Mouse (Mus musculus) urinary bladder, postnatal 36 days (tissue): ENCODE measurements at regions not wholly inside any gene's neighbourhood (a gene's known extent, or its start where the extent isn't known, plus 50 kb on each side); places are given as distances from the start of the nearest gene placed in this dataset.
"Not testable (repeated sequence)": the region's sequence is repeated elsewhere in the genome, so short reads cannot be mapped to it uniquely, and the experiment has no call there.

ENCODE experiments used
- DNase-seq, 2 experiments: peaks; one replicate each; pipeline ENCODE4 v3.0.0; 2022; ENCODE audit warnings: low spot score in 2 of 2, mixed read lengths in 1 of 2

GRCm38 (mm10) chr14:15872013-15872412 lies 377.1 kb upstream of the Ngly1 start:
- no peak for DNase-seq

DNA sequence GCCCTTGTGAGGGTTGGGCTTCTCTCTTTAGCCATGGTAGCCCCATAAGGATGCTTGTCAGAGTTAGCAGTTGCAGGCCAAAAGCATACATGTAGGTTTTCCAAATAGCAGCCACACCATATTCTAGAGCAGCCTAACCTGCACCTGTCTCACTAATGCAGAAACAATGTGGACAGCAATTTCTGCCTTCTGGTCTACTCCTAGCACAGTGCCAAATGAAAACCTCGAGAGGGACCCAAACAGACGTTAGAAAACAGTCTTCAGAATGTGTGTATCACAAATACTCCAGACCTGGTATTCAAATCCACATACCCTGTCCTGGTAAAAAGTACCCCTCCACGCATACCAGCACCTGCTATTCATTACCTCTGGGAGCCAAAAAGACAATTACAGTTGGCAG lies 368.9 kb upstream of the Ngly1 start:
- DNase-seq, result no peak

GRCm38 (mm10) chr14:15881284-15881683 lies 367.8 kb upstream of the Ngly1 start:
- DNase-seq, result peak; percentile 8

DNA sequence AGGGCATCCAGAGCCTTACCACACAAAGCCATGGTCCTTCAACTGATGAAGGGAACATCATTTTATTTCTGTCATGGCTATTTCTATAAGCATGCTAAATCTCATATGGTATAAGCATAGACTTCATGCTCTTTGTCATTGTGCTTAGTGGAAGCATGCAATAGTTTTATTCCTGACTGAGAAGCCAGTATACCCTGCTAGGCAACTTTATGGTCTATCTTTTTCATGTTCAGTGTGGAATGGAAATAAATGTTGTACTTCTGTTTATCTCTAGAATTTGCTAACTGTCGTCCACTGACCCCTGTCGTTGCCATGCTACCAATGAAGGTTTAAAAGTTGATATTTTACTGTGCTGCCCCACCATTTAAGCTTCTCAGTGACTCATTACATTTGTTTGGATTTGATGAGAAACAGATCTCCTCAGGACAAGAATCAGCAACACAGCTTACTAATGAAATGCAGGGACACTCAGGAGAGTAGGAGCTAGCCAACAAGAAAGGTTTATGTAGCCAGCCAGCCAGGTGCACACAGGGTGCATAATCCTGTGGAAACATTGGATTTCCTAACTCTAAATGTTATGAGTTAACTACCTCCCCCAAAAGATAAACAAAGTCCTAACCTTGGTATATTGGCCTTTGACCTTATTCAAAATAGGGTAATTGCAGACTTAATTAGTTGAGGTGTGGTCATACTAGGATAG lies 364.3 kb upstream of the Ngly1 start:
- no peak for DNase-seq

- no peak for DNase-seq
Measured at GRCm38 (mm10) chr14:15897098-15897497, 352.0 kb upstream of the Ngly1 start.

- not testable (repeated sequence) for DNase-seq
Measured at GRCm38 (mm10) chr14:15906429-15906828, 342.7 kb upstream of the Ngly1 start.

- not testable (repeated sequence) for DNase-seq
Measured at GRCm38 (mm10) chr14:15913206-15913605, 335.9 kb upstream of the Ngly1 start.

DNA sequence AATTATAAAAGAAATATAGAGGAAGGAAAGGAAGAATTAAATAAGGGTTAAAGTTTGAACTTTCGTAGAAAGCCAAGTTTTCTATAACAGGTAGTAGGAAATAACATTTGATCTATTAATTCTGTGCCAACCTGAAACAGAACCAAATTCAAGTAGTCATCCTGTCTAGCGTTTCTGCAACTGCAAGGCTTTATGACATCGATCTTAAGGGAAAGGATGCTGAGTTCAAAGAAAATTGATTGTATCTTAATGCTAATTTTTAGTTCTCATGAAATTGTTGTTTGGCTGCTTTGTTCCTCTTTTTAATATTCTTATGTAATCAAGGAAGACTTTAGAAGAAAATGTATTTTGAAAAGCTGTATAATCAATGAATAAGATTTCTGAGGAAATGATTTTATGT lies 334.9 kb upstream of the Ngly1 start:
- DNase-seq, result no peak

GRCm38 (mm10) chr14:15924676-15925075 lies 324.4 kb upstream of the Ngly1 start:
- not testable (repeated sequence) for DNase-seq

DNA sequence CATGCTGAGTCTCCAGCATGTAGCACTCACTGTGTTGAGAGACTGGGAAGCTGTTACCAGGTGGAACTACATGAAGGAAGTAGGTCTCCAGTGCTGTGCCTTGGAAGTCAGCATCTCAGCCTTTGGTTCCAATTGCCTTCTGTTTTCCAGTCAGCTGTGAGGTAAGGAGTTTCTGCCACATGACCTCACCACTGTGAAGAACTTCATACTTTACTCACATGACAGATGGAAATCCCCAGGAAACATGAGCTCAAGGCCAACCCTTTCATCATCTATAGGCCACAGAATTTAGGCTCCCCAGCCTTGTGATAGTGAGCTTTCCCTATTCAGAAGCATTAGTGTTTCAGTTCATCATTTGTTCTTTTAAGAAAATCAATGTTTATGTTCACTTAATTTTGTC lies 314.4 kb upstream of the Ngly1 start:
- DNase-seq, result no peak

DNA sequence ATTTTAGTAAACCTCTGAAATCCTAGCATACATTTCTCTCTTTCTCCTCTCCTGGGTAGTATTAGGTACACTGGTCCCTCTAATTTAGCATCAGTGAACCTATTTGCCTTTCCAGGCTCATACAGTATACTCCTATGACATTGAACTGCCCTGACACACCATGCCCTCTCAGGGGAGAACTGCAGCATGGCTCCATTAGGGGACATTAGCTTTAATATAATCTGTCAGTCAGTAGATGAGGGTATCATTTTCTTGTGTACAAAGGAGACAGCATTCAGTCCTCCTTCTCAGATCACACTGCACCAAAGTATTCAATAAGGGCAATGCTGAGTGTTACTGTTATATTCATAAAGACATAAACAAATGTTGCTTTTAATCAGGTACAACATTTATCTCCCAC lies 278.8 kb upstream of the Ngly1 start:
- DNase-seq, result no peak

DNA sequence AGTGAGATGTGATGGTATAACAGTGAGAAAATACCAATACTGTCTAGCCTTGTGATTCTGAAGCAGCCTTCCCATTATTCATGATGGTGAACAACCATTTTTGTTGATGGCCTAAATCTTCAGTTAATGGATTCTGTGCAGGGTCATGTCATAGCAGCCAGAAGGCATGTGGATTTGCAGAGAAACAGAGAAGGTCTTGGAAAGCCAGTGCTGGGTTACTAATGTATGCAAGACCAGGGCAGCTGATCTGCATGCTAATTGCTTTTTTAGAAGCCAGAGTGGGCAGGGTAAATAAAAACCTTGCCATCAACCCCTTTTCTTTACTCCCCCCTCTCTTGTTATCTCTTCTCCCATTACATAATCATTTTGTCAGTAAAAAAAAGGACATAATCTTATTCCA lies 278.3 kb upstream of the Ngly1 start:
- no peak for DNase-seq

DNA sequence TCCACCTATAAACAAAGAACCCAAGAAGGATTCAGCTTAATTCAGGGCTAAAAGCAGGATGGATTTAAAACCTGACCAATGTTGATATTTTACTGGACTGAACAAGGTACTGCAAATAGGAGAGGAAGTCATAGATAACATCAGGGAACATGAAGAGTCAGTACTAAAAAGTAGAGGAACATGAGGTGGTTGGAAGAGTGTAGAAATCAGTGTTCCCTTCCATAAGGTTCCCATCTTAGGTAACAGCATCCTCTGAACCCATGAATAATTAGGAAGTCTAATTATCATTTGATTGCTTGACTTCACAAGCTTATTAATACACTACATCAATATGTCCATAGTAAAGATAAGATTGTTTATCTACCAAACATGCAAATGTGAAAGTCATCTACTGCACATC lies 277.8 kb upstream of the Ngly1 start:
- DNase-seq, result no peak

GRCm38 (mm10) chr14:15977366-15977765 lies 271.7 kb upstream of the Ngly1 start:
- DNase-seq, result no peak

DNA sequence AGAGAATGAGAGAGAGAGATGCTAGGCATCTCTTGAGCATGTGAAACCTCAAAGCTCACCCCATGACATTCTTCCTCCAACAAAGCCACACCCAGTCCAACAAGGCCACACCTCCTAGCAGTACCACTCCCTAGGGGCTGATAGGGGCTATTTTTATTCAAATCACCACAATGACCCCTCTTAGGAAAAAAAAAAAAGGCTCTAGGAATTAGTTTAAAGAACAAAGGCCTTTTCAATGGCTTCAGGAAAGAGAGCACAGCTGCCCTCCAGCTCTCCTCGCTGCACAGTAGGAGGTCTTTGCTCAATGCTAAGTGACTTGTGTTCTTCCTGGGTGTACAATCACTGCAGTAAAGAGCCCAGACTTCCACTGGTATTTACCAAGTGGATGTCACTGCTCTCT lies 270.8 kb upstream of the Ngly1 start:
- no peak for DNase-seq

DNA sequence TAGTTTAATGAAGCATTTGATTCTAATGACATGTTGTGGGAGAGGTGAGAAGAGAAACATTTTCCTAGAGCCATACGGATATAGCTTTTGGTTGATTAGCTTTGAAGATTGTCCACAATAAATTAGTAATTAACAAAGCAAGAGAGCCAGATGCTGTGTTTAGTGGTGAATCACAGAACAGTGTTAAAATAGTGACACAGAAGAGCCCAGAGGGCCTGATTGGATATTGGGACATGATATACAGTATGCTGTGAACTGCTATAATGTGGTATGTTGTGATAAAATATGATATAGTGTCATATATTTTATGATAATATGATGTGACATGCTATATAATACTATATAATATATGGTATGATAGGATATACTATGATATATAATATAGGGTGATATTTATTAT lies 243.7 kb upstream of the Ngly1 start:
- no peak for DNase-seq

DNA sequence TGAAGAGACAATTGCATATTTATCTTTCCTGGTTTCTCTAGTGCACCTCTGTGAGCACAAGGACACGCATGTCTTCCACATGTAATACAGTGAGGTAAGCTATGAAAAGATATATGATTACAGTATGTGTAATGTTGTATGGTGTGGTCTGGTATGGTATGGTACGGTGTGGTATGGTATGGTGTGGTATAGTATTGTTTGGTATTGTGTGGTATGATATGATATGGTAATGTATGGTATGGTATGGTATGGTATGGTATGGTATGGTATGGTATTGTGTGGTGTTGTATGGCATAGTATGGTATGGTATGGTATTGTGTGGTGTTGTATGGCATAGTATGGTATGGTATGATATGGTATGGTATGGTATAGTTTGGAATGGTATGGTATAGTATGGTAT lies 242.1 kb upstream of the Ngly1 start:
- no peak for DNase-seq

GRCm38 (mm10) chr14:16009778-16010177 lies 239.3 kb upstream of the Ngly1 start:
- no peak for DNase-seq

DNA sequence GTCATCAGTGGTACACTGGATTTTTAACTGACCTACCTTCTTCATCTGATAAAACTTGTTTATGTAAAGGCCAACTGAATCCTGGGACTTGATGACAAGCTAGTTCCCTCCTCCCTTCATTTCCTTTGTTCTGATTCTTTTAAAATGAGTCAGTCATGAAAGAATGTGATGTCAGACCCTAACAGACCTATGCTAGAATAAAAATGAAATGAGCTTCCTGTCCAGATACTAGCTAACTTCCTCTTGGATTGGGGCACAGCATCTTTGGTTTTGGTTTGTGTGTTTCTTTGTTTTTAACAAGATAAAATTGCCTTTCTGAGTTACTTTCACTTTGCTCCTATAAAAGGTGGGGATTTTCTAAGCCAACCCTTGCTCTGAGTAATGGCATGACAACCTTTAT lies 225.2 kb upstream of the Ngly1 start:
- no peak for DNase-seq

- DNase-seq, result no peak
Measured at GRCm38 (mm10) chr14:16037771-16038170, 211.3 kb upstream of the Ngly1 start.

DNA sequence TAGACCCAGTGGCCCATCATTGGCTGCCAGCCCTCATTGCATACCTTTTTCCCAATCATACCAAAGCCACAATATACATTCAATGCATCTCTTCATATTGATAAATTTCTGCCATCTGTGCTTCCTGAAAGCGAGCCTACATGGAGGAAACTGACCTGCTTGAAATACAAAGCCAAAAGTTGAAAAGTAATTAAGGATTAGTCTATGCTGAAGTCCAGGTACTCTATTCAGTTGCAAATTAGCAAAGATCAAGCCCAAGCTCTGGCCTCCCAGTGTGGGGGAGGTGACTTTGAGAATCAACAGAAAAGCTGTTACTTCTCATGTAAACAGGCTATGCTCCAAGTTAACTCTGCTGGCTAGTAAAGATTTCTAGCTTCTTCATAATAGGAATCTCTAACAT lies 210.7 kb upstream of the Ngly1 start:
- DNase-seq, result no peak

- DNase-seq, result no peak
Measured at GRCm38 (mm10) chr14:16044466-16044865, 204.6 kb upstream of the Ngly1 start.

DNA sequence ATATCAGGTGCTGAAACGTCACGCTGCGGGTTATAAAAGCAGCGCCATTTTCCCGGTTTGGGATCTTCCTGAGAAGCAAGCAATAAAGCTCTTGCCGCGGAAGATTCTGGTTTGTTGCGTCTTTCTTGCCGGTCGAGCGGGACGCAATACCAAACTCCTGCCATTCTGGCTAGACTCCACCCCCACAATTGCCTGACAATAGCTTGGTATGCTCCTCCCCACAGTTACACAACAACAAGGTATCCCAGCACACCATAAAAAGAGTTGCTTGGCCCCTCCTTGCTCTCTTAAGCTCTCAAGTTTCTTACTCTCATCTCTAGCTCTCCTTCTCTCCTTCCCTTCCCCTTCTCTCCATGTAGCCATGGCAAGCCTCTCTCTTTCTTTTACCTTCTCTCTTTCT lies 176.5 kb upstream of the Ngly1 start:
- not testable (repeated sequence) for DNase-seq

- no peak for DNase-seq
Measured at GRCm38 (mm10) chr14:16074089-16074488, 175.0 kb upstream of the Ngly1 start.
